Mouse (Mus musculus) ES-Bruce4 (cell line): Measurements from ENCODE around the gene Alpi. TPM values are rescaled to one million over a fixed set of nuclear protein-coding genes. Genes with fewer than 3 reads are reported as not detected.

Experiments used
- H3K27ac ChIP-seq: 2 replicates; pipeline ENCODE4 v1.5.1; 2012; ENCODE audit warnings: low read length, inconsistent platforms; ENCODE audit not compliant: insufficient read depth
- H3K27me3 ChIP-seq: 2 replicates; pipeline ENCODE4 v1.6.1; 2012; ENCODE audit warnings: mild to moderate bottlenecking, low read length, inconsistent platforms; ENCODE audit not compliant: control insufficient read depth, poor library complexity, insufficient read depth, severe bottlenecking
- H3K36me3 ChIP-seq: 2 replicates; pipeline ENCODE4 v1.6.1; 2012; ENCODE audit warnings: inconsistent platforms, mild to moderate bottlenecking, low read length, moderate library complexity; ENCODE audit not compliant: control insufficient read depth, poor library complexity, insufficient read depth, severe bottlenecking
- H3K4me1 ChIP-seq: one replicate; pipeline ENCODE4 v1.8.1; 2011; ENCODE audit warnings: low read length; ENCODE audit not compliant: control insufficient read depth, insufficient read depth
- H3K4me3 ChIP-seq: 2 replicates; pipeline ENCODE4 v1.5.1; 2011; ENCODE audit warnings: low read depth, mild to moderate bottlenecking, low read length
- H3K9ac ChIP-seq: 2 replicates; pipeline ENCODE4 v1.6.1; 2012; ENCODE audit warnings: low read depth, mild to moderate bottlenecking, inconsistent platforms; ENCODE audit not compliant: poor library complexity, severe bottlenecking
- H3K9me3 ChIP-seq: replicated peaks from 2 replicates; pipeline ENCODE4 v1.6.1; 2012; ENCODE audit warnings: mild to moderate bottlenecking, low read length, inconsistent platforms; ENCODE audit not compliant: control insufficient read depth, poor library complexity, insufficient read depth, severe bottlenecking
- CTCF ChIP-seq: IDR thresholded peaks from one replicate; pipeline ENCODE4 v1.8.1; 2011; ENCODE audit warnings: low read depth, low read length
- EP300 ChIP-seq: IDR thresholded peaks from 2 replicates; pipeline ENCODE4 v1.6.1; 2011; ENCODE audit warnings: low read depth, low read length; ENCODE audit not compliant: insufficient read depth
- POLR2A ChIP-seq: IDR thresholded peaks from one replicate; pipeline ENCODE4 v1.8.1; 2011; ENCODE audit warnings: low read length; ENCODE audit not compliant: insufficient read depth
- polyA plus RNA-seq: library from polyadenylated mRNA; stranded (reverse); fragments of >200 nt; gene quantifications from 2 replicates; pipeline ENCODE4 v1.2.4, GENCODE M21; 2011; ENCODE audit warnings: low read depth; ENCODE audit not compliant: missing spikeins, insufficient read depth, insufficient read length

Gene Alpi
- not detected in 2 replicates for polyA plus RNA-seq

GRCm38 (mm10) chr1:87101411-87101810 is at the start of gene Alpi:
TSS of gene Alpi (minus strand) at chr1:87101606.
- H3K36me3 ChIP-seq, result no peaks in the 10 kb centered on the region
- H3K4me1 ChIP-seq, result no peaks in the 10 kb centered on the region
- H3K9ac ChIP-seq, result no peak within 1 kb of the TSS
- TF ChIP-seq POLR2A (no peak), CTCF (no peak)
- no peak within 1 kb of the TSS for H3K4me3 ChIP-seq
- no peak within 1 kb of the TSS for H3K27ac ChIP-seq
- H3K27me3 ChIP-seq, result no peaks in the 10 kb centered on the region
- H3K9me3 ChIP-seq, result no peaks in the 10 kb centered on the region

- H3K27ac ChIP-seq, result no peak overlapping the region
- no peak overlapping the region for H3K9ac ChIP-seq
- H3K4me3 ChIP-seq, result no peak overlapping the region
- H3K9me3 ChIP-seq, result no peaks in the 10 kb centered on the region
- H3K27me3 ChIP-seq, result peaks cover 2% of the 10 kb centered on the region; the same call in 1 of the 2 replicates
- H3K4me1 ChIP-seq, result no peaks in the 10 kb centered on the region
- TF ChIP-seq EP300, result no peak
- TF ChIP-seq POLR2A, result no peak
- TF ChIP-seq CTCF, result no peak
- H3K36me3 ChIP-seq, result no peaks in the 10 kb centered on the region
These were observed 48.0 kb upstream of the Alpi start for GRCm38 (mm10) chr1:87149422-87149821.

GRCm38 (mm10) chr1:87143141-87143540 is 41.7 kb upstream of the Alpi start:
- peaks cover 7% of the 10 kb centered on the region for H3K9me3 ChIP-seq
- no peaks in the 10 kb centered on the region; the same call in 1 of the 2 replicates for H3K27me3 ChIP-seq
- H3K4me3 ChIP-seq, result no peak overlapping the region
- H3K36me3 ChIP-seq, result no peaks in the 10 kb centered on the region
- H3K9ac ChIP-seq, result no peak overlapping the region
- no peaks in the 10 kb centered on the region for H3K4me1 ChIP-seq
- no peak overlapping the region for H3K27ac ChIP-seq
- TF ChIP-seq POLR2A (no peak), EP300 (no peak), CTCF (no peak)

GRCm38 (mm10) chr1:87142456-87142855 is 41.0 kb upstream of the Alpi start:
- TF ChIP-seq POLR2A (no peak), CTCF (no peak), EP300 (no peak)
- Histone ChIP-seq H3K4me1 (no peaks in the 10 kb centered on the region), H3K9ac (no peak overlapping the region), H3K36me3 (no peaks in the 10 kb centered on the region), H3K27ac (no peak overlapping the region), H3K27me3 (no peaks in the 10 kb centered on the region; the same call in 1 of the 2 replicates), H3K9me3 (peaks cover 7% of the 10 kb centered on the region), H3K4me3 (no peak overlapping the region)

- Histone ChIP-seq H3K9me3 (peaks cover 7% of the 10 kb centered on the region), H3K27me3 (no peaks in the 10 kb centered on the region; the same call in 1 of the 2 replicates), H3K9ac (no peak overlapping the region), H3K36me3 (no peaks in the 10 kb centered on the region), H3K27ac (no peak overlapping the region), H3K4me1 (no peaks in the 10 kb centered on the region), H3K4me3 (no peak overlapping the region)
- TF ChIP-seq POLR2A (no peak), EP300 (no peak), CTCF (no peak)
These were observed 40.1 kb upstream of the Alpi start for GRCm38 (mm10) chr1:87141550-87141949.

- H3K36me3 ChIP-seq, result no peaks in the 10 kb centered on the region
- H3K27ac ChIP-seq, result no peak overlapping the region
- H3K4me1 ChIP-seq, result no peaks in the 10 kb centered on the region
- H3K27me3 ChIP-seq, result no peaks in the 10 kb centered on the region
- no peaks in the 10 kb centered on the region; the same call in 1 of the 2 replicates for H3K9me3 ChIP-seq
- H3K9ac ChIP-seq, result no peak overlapping the region
- TF ChIP-seq EP300, result no peak
- no peak for TF ChIP-seq CTCF
- no peak for TF ChIP-seq POLR2A
- no peak overlapping the region for H3K4me3 ChIP-seq
These were observed 30.4 kb upstream of the Alpi start for GRCm38 (mm10) chr1:87131803-87132202.
